19 mouse cellular contexts compared by ENCODE assay signal in genomic region chr1:163608429-163608828, GRCm38 (mm10).
"Had no signal": no experiment of that assay in that cellular context is flagged by ENCODE, and none has a peak within 500 bp of the region (broad histone marks: within the 10 kb centered on the region; RNA-seq: fewer than 3 reads in every experiment).

No protein-coding gene starts in this region.

- DNase-seq: kidney, adult 18-20 months; kidney, adult 8-10 months; kidney, postnatal 25 days; kidney, postnatal 4 days; liver; liver, embryonic 13.5 days had no signal

- H3K4me3 ChIP-seq: heart, adult 2 months; heart, embryonic 10.5 days; heart, embryonic 12.5 days; hindbrain, embryonic 10.5 days; hindbrain, embryonic 12.5 days; intestine, embryonic 15.5 days; layer of hippocampus, adult 2 months; left cerebral cortex, adult 2 months; limb, embryonic 10.5 days; limb, embryonic 12.5 days; liver, embryonic 13.5 days had no signal

- ATAC-seq: inflammation-experienced regulatory T-cells, adult 6 months; intestine, embryonic 15.5 days; intestine, postnatal 0 days had no signal

- H3K4me1 ChIP-seq: heart, embryonic 10.5 days; heart, embryonic 12.5 days; hindbrain, embryonic 10.5 days; hindbrain, embryonic 12.5 days; intestine, embryonic 15.5 days; liver, embryonic 13.5 days had no signal

- H3K27ac ChIP-seq: heart, adult 2 months; heart, embryonic 10.5 days; hindbrain, embryonic 10.5 days; hindbrain, embryonic 12.5 days; hindbrain, embryonic 14.5 days; intestine, embryonic 15.5 days; layer of hippocampus, adult 2 months; left cerebral cortex, adult 2 months; limb, embryonic 10.5 days; liver, embryonic 13.5 days had no signal
